20 mouse cellular contexts compared by ENCODE assay signal in genomic region chr1:36911603-36912002, GRCm38 (mm10). TPM values are rescaled to one million over a fixed set of nuclear protein-coding genes. Genes with fewer than 3 reads are reported as not detected.
DNase-seq lines count a peak whose midpoint lies in the region; ATAC-seq lines count a peak whose summit lies in the region.
"Had no signal": no experiment of that assay in that cellular context is flagged by ENCODE, and none has a peak within 500 bp of the region (broad histone marks: within the 10 kb centered on the region; RNA-seq: fewer than 3 reads in every experiment).

No protein-coding gene starts in this region.

- peak overlapping the region; percentile 30; the same call in 1 of the 2 replicates for H3K27ac ChIP-seq in liver, embryonic 12.5 days
- H3K27ac ChIP-seq: embryonic facial prominence, embryonic 12.5 days; forebrain, embryonic 15.5 days; heart, adult 2 months; heart, embryonic 15.5 days; hindbrain, embryonic 15.5 days had no signal

- no peak overlapping the region for H3K9ac ChIP-seq in liver, embryonic 12.5 days
- H3K9ac ChIP-seq: embryonic facial prominence, embryonic 12.5 days; forebrain, embryonic 15.5 days; heart, embryonic 15.5 days; hindbrain, embryonic 15.5 days had no signal

- H3K4me3 ChIP-seq in liver, embryonic 12.5 days: no peak overlapping the region
- H3K4me3 ChIP-seq: embryonic facial prominence, embryonic 12.5 days; forebrain, embryonic 15.5 days; heart, adult 2 months; heart, embryonic 15.5 days; hindbrain, embryonic 15.5 days had no signal

- peaks cover 25% of the 10 kb centered on the region for H3K36me3 ChIP-seq in liver, embryonic 12.5 days
- H3K36me3 ChIP-seq: embryonic facial prominence, embryonic 12.5 days; forebrain, embryonic 15.5 days; heart, embryonic 15.5 days; hindbrain, embryonic 15.5 days had no signal

- H3K4me2 ChIP-seq in liver, embryonic 12.5 days: no peak overlapping the region
- H3K4me2 ChIP-seq: embryonic facial prominence, embryonic 12.5 days; forebrain, embryonic 15.5 days; heart, embryonic 11.5 days; heart, embryonic 15.5 days; hindbrain, embryonic 15.5 days had no signal

- DNase-seq in liver: no peak
- no peak for DNase-seq in right cerebral cortex, postnatal 36 days (ENCODE audit: low spot score in 2 of 2)
- DNase-seq in gastrocnemius, adult 18-20 months (ENCODE audit: low spot score): no peak
- DNase-seq: adrenal gland, adult 8-10 months; adrenal gland, postnatal 36 days; cerebellum, adult 2 months; cerebellum, postnatal 10 days; gastrocnemius, postnatal 14 days; heart, adult 2 months; heart, postnatal 14 days had no signal

- no peak for ATAC-seq in liver, embryonic 12.5 days
- peak; percentile 33 for ATAC-seq in CD4-positive, CD25-positive, alpha-beta regulatory T cell, adult 4 months
- ATAC-seq in inflammation-experienced regulatory T-cells, adult 6 months: peak; percentile 42
- 0 out of 2 replicates have a peak, but pooled peaks have one; percentile 20 for ATAC-seq in neutrophil, adult 5-6 weeks (ENCODE audit: extremely low read depth, insufficient number of reproducible peaks, low FRiP score, poor library complexity, severe bottlenecking)
- ATAC-seq in megakaryocyte, adult 5-6 weeks (ENCODE audit: poor library complexity, severe bottlenecking): no peak
- ATAC-seq: forebrain, embryonic 15.5 days had no signal

- H3K9me3 ChIP-seq in liver, embryonic 12.5 days (replicated peaks): no peaks in the 10 kb centered on the region
- H3K9me3 ChIP-seq: embryonic facial prominence, embryonic 12.5 days; forebrain, embryonic 15.5 days; heart, embryonic 15.5 days; hindbrain, embryonic 15.5 days had no signal

- WGBS in liver, embryonic 12.5 days (ENCODE audit: insufficient replicate concordance): 85% methylated on average over 3 of the region's 3 CpGs

- H3K4me1 ChIP-seq in liver, embryonic 12.5 days: peaks cover 78% of the 10 kb centered on the region

- H3K27me3 ChIP-seq in liver, embryonic 12.5 days (replicated peaks): no peaks in the 10 kb centered on the region
- H3K27me3 ChIP-seq: embryonic facial prominence, embryonic 12.5 days; forebrain, embryonic 15.5 days; heart, embryonic 15.5 days; hindbrain, embryonic 15.5 days had no signal

RNA-seq across cellular contexts. Expression of gene Tmem131, which starts 31.9 kb away (rescaled TPM):
- polyA plus RNA-seq in liver, embryonic 12.5 days (2016; fragmentation: Nextera tagmentation; extraction: Ambion mirVana): 14.9 and 15.4 TPM in 2 replicates
- 10 to 100 TPM; 11.1 to 14.8 TPM for polyA plus RNA-seq in CD4-positive, CD25-positive, alpha-beta regulatory T cell, adult 4 months (2017; shearing (Covaris generic))
- 10 to 100 TPM in 2 of 3 experiments, 1 to 10 TPM in 1; 7.5 to 15.1 (median 13.0) TPM for polyA plus RNA-seq in inflammation-experienced regulatory T-cells, adult 6 months (2017; shearing (Covaris generic))
- total RNA-seq in neutrophil, adult 5-6 weeks (2017): 36.6 and 43.4 TPM in 2 replicates
- total RNA-seq in gastrocnemius, adult 18-20 months (2021): 10 to 100 TPM; 29.1 to 32.1 TPM
- total RNA-seq in megakaryocyte, adult 5-6 weeks (2015): 65.6 and 68.7 TPM in 2 replicates
- total RNA-seq in megakaryocyte, adult 5-6 weeks (2017): 20.3 and 32.8 TPM in 2 replicates

Comparison
In these comparisons a context has a peak if more than half of its experiments do, and no peak if none do; other contexts are left out.
1. ATAC-seq: peak in CD4-positive, CD25-positive, alpha-beta regulatory T cell, adult 4 months (single experiment), inflammation-experienced regulatory T-cells, adult 6 months (single experiment) and neutrophil, adult 5-6 weeks (single experiment); none in liver, embryonic 12.5 days (single experiment) and megakaryocyte, adult 5-6 weeks (single experiment).